Mouse (Mus musculus) embryonic facial prominence, embryonic 14.5 days (tissue): Measurements from ENCODE around the gene Myh14. TPM values are rescaled to one million over a fixed set of nuclear protein-coding genes. Genes with fewer than 3 reads are reported as not detected.

Experiments
- ATAC-seq: fragments of 200-750 bp; cut with Nextera tagmentation; 2 replicates; pipeline ENCODE4 v1.8.0; 2017; ENCODE audit warnings: low read depth, moderate number of reproducible peaks, moderate TSS enrichment
- DNase-seq: peaks from one replicate; pipeline ENCODE4 v3.0.0-alpha.2; 2015; ENCODE audit warnings: low spot score
- H3K27ac ChIP-seq: fragments of 300-500 bp; sonication (generic); replicated peaks from 2 replicates; pipeline ENCODE4 v1.5.1; 2014; ENCODE audit warnings: low read depth, mild to moderate bottlenecking, low read length, moderate library complexity
- H3K27me3 ChIP-seq: fragments of 300-500 bp; sonication (generic); replicated peaks from 2 replicates; pipeline ENCODE4 v1.6.1; 2014; ENCODE audit warnings: low read length; ENCODE audit not compliant: control insufficient read depth, insufficient read depth
- H3K36me3 ChIP-seq: fragments of 300-500 bp; sonication (generic); 2 replicates; pipeline ENCODE4 v1.6.1; 2014; ENCODE audit warnings: low read length, mixed read lengths; ENCODE audit not compliant: control insufficient read depth, insufficient read depth
- H3K4me1 ChIP-seq: fragments of 300-500 bp; sonication (generic); 2 replicates; pipeline ENCODE4 v1.6.1; 2014; ENCODE audit warnings: antibody characterized with exemption, low read length; ENCODE audit not compliant: control insufficient read depth, insufficient read depth
- H3K4me2 ChIP-seq: fragments of 300-500 bp; sonication (generic); 2 replicates; pipeline ENCODE4 v1.6.1; 2014; ENCODE audit warnings: low read depth, mild to moderate bottlenecking, low read length, moderate library complexity, mixed read lengths
- H3K4me3 ChIP-seq: fragments of 300-500 bp; sonication (generic); 2 replicates; pipeline ENCODE4 v1.5.1; 2014; ENCODE audit warnings: low read depth, mild to moderate bottlenecking, low read length
- H3K9ac ChIP-seq: fragments of 300-500 bp; sonication (generic); 2 replicates; pipeline ENCODE4 v1.6.1; 2014; ENCODE audit warnings: low read depth, mild to moderate bottlenecking, low read length, moderate library complexity, mixed read lengths
- H3K9me3 ChIP-seq: fragments of 300-500 bp; sonication (generic); 2 replicates; pipeline ENCODE4 v1.6.1; 2016; ENCODE audit warnings: low read length; ENCODE audit not compliant: control insufficient read depth
- WGBS: fragments of 180-500 bp; shearing (Covaris S2); extraction: QIAGEN DNeasy Blood & Tissue Kit; methylation state at CpG from one replicate; pipeline ENCODE4 v1.1.7; 2014; 5-methylcytosine and 5-hydroxymethylcytosine counted together
- polyA plus RNA-seq: library from polyadenylated mRNA; unstranded; fragments of >200 nt; fragmentation: Nextera tagmentation; extraction: Ambion mirVana; gene quantifications from 2 replicates; pipeline ENCODE4 v1.2.1, GENCODE M21; 2014

Gene Myh14
- polyA plus RNA-seq, 1 experiment from 2014 or later, result 13.8 TPM

DNA sequence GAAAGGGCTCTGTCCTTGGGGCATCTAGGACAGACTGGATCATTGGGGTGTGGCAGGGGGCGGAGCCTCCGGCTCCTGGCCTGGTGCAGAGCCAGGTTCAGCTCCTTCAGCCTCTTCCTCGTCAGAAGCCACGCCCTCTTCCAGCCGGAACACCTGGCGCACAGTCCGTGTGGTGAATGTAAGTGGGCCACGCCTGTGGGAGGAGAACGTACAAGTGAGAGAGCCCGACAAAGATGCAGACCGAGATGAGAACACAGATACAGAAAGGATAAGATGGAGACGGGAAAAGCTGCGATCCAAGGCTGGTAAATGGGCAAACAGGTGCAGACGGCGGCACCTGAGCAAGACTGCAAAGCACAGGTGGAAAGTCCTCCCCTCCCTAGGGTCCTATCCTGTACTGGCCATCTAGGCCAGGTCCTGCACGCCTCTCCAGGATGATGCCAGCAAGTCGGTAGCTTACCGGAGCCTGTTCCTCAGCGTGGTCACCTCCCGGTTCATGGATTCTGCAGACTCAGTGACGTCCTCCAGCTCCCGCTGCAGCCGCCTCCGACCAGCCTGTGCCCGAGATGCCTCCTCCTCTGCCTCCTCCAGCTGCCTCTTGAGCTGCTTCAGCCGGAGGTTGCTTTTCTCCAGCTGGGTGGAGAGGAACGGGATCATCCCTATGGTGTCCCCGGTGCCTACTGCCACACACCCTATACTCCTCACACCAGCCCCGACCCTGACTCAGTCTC lies 64.3 kb downstream of the Myh14 start:
- Histone ChIP-seq H3K9me3 (no peaks in the 10 kb centered on the region), H3K27me3 (peaks cover 56% of the 10 kb centered on the region), H3K4me2 (no peak overlapping the region), H3K36me3 (no peaks in the 10 kb centered on the region), H3K4me1 (peaks cover 11% of the 10 kb centered on the region), H3K4me3 (no peak overlapping the region), H3K27ac (no peak overlapping the region), H3K9ac (no peak overlapping the region)
- WGBS, result 11% methylated on average over 29 of the region's 29 CpGs
- DNase-seq (peak; percentile 56), ATAC-seq (no peak)

GRCm38 (mm10) chr7:44605436-44605835 lies 65.2 kb downstream of the Myh14 start:
- H3K9me3 ChIP-seq, result no peaks in the 10 kb centered on the region
- no peak overlapping the region for H3K4me2 ChIP-seq
- H3K9ac ChIP-seq, result no peak overlapping the region
- no peak overlapping the region for H3K27ac ChIP-seq
- no peak for DNase-seq
- H3K4me1 ChIP-seq, result peaks cover 11% of the 10 kb centered on the region
- 37% methylated on average over 7 of the region's 7 CpGs for WGBS
- ATAC-seq, result no peak
- no peaks in the 10 kb centered on the region for H3K36me3 ChIP-seq
- peaks cover 59% of the 10 kb centered on the region for H3K27me3 ChIP-seq
- no peak overlapping the region for H3K4me3 ChIP-seq

DNA sequence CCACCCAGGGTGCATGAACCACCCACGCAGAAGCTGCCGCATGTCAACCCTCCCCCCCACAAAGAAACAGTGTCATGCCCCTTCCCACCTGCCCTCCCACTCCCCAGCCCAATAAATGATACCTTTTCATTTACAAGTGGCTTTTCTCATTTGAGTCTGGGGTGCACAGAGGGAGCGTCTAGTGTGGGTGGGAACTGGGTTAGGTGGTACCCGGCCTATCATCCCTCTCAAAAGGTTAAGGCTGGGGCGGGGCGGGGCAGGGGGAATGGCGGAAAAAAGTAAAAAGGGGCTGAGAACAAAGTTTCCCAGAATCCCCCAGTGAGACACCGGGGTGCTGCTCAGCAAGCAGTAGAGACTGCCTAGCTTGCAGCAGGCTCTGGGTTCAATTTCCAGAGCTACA lies 66.0 kb downstream of the Myh14 start:
- ATAC-seq (no peak), DNase-seq (no peak)
- peaks cover 11% of the 10 kb centered on the region for H3K4me1 ChIP-seq
- WGBS, result 3% methylated on average over 6 of the region's 8 CpGs
- H3K4me3 ChIP-seq, result peak overlapping the region; percentile 34
- H3K36me3 ChIP-seq, result no peaks in the 10 kb centered on the region
- no peaks in the 10 kb centered on the region for H3K9me3 ChIP-seq
- H3K9ac ChIP-seq, result no peak overlapping the region
- peak overlapping the region; percentile 55 for H3K4me2 ChIP-seq
- peaks cover 59% of the 10 kb centered on the region for H3K27me3 ChIP-seq
- H3K27ac ChIP-seq, result no peak overlapping the region; the same call in 1 of the 2 replicates

DNA sequence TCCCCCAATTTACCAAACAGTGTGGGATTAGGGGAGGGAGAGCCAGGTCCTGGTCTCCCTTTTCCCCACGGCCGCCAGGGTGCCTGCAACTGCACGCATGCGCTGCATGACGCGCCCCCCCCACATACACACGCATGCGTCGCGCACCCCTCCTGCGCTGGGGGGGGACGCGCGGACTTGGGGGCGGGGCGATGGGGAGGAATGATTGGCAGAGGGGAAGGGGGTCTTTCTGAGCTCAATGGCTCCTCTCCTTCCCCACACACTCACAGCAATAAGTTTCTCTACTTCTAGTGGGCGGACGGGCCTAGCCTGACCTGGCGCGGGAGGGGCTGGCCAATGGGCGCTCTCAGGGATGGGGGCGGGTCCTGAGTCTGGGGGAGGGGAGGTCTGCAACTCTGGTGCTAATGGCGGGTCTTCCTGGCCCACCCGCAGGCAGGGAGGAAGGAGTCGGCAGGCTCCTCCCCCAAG lies 66.5 kb downstream of the Myh14 start:
- Histone ChIP-seq H3K36me3 (no peaks in the 10 kb centered on the region), H3K27ac (no peak overlapping the region; the same call in 1 of the 2 replicates), H3K9ac (peak overlapping the region; percentile 6; the same call in 1 of the 2 replicates), H3K27me3 (peaks cover 59% of the 10 kb centered on the region), H3K4me3 (peak overlapping the region; percentile 34), H3K4me2 (peak overlapping the region; percentile 55), H3K4me1 (peaks cover 11% of the 10 kb centered on the region), H3K9me3 (no peaks in the 10 kb centered on the region)
- peak; percentile 62 for ATAC-seq
- 1% methylated on average over 22 of the region's 25 CpGs for whole genome bisulfite sequencing
- DNase-seq, result peak; percentile 78

GRCm38 (mm10) chr7:44603186-44603855 lies 67.3 kb downstream of the Myh14 start:
- Histone ChIP-seq H3K36me3 (no peaks in the 10 kb centered on the region), H3K27me3 (peaks cover 59% of the 10 kb centered on the region), H3K9me3 (no peaks in the 10 kb centered on the region), H3K4me3 (peak overlapping the region; percentile 34), H3K27ac (no peak overlapping the region), H3K4me2 (peak overlapping the region; percentile 55), H3K4me1 (peaks cover 11% of the 10 kb centered on the region), H3K9ac (peak overlapping the region; percentile 6; the same call in 1 of the 2 replicates)
- WGBS, result 3% methylated on average over 20 of the region's 20 CpGs
- no peak for ATAC-seq
- DNase-seq, result no peak

- ATAC-seq (no peak), DNase-seq (peak; percentile 38)
- Histone ChIP-seq H3K27me3 (peaks cover 59% of the 10 kb centered on the region), H3K9ac (peak overlapping the region; percentile 37; the same call in 1 of the 2 replicates), H3K4me1 (peaks cover 11% of the 10 kb centered on the region), H3K4me3 (no peak overlapping the region), H3K36me3 (no peaks in the 10 kb centered on the region), H3K9me3 (no peaks in the 10 kb centered on the region), H3K27ac (no peak overlapping the region), H3K4me2 (peak overlapping the region; percentile 24)
- WGBS, result 10% methylated on average over 8 of the region's 11 CpGs
These were observed 68.2 kb downstream of the Myh14 start for GRCm38 (mm10) chr7:44602443-44602842.

GRCm38 (mm10) chr7:44601646-44602045 lies 69.0 kb downstream of the Myh14 start:
- DNase-seq (no peak), ATAC-seq (no peak)
- H3K27ac ChIP-seq, result no peak overlapping the region
- H3K4me1 ChIP-seq, result peaks cover 11% of the 10 kb centered on the region
- 13% methylated on average over 19 of the region's 19 CpGs for WGBS
- no peaks in the 10 kb centered on the region for H3K9me3 ChIP-seq
- H3K36me3 ChIP-seq, result no peaks in the 10 kb centered on the region
- H3K4me3 ChIP-seq, result no peak overlapping the region
- H3K9ac ChIP-seq, result 0 out of 2 replicates have a peak overlapping the region, but pooled peaks have one; percentile 30
- no peak overlapping the region for H3K4me2 ChIP-seq
- peaks cover 54% of the 10 kb centered on the region for H3K27me3 ChIP-seq

DNA sequence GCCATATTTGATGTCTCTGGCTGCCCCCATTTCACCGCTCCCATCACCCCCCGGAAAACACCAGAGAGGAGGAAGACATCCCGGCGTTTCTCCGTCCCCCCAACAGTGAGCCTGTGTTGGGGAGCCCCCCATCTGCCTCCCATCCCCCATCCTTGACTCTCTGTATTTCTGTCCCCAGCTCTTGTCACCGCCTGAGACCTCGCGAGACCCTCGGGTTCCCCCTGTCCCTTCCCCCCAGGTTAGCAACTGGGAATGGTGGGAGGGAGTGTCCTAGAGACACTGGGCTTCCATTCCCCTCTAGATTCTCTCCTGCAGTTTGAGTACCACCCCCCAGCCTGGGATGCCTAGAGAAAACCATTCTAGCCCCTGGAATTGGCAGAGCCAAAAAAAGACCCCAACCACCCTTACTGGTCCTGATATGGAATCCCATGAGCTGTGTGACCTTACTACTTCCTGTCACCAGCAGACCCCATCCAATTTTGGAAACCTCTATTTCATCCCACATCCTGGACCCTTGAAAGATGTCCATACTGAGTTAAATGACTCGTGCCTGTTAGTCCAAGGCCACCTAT lies 69.9 kb downstream of the Myh14 start:
- 85% methylated on average over 10 of the region's 10 CpGs for WGBS
- H3K4me3 ChIP-seq, result no peak overlapping the region
- H3K27ac ChIP-seq, result no peak overlapping the region
- no peaks in the 10 kb centered on the region for H3K9me3 ChIP-seq
- no peaks in the 10 kb centered on the region for H3K36me3 ChIP-seq
- H3K4me1 ChIP-seq, result peaks cover 11% of the 10 kb centered on the region
- H3K4me2 ChIP-seq, result no peak overlapping the region
- DNase-seq (no peak), ATAC-seq (no peak)
- H3K9ac ChIP-seq, result no peak overlapping the region
- H3K27me3 ChIP-seq, result peaks cover 45% of the 10 kb centered on the region
